Mouse (Mus musculus) neural tube, embryonic 14.5 days (tissue): ENCODE data around the gene Shld2. TPM values are rescaled to one million over a fixed set of nuclear protein-coding genes. Genes with fewer than 3 reads are reported as not detected.

Experiments used
- ATAC-seq: fragments of 200-750 bp; cut with Nextera tagmentation; 2 replicates; pipeline ENCODE4 v1.8.0; 2017; ENCODE audit warnings: low read depth, mild to moderate bottlenecking, moderate TSS enrichment, moderate library complexity
- H3K27ac ChIP-seq: fragments of 300-500 bp; sonication (generic); 2 replicates; pipeline ENCODE4 v1.5.1; 2014; ENCODE audit warnings: low read depth, mild to moderate bottlenecking, control low read depth, low read length, moderate library complexity, mixed read lengths
- H3K27me3 ChIP-seq: fragments of 300-500 bp; sonication (generic); 2 replicates; pipeline ENCODE4 v1.6.1; 2014; ENCODE audit warnings: low read length; ENCODE audit not compliant: control insufficient read depth, insufficient read depth
- H3K36me3 ChIP-seq: fragments of 300-500 bp; sonication (generic); 2 replicates; pipeline ENCODE4 v1.6.1; 2014; ENCODE audit warnings: low read length, mixed read lengths; ENCODE audit not compliant: control insufficient read depth, insufficient read depth
- H3K4me1 ChIP-seq: fragments of 300-500 bp; sonication (generic); 2 replicates; pipeline ENCODE4 v1.6.1; 2014; ENCODE audit warnings: low read length; ENCODE audit not compliant: control insufficient read depth, insufficient read depth
- H3K4me2 ChIP-seq: fragments of 300-500 bp; sonication (generic); 2 replicates; pipeline ENCODE4 v1.6.1; 2014; ENCODE audit warnings: mild to moderate bottlenecking, low read depth, low read length, control low read depth
- H3K4me3 ChIP-seq: fragments of 300-500 bp; sonication (generic); 2 replicates; pipeline ENCODE4 v1.5.1; 2014; ENCODE audit warnings: low read depth, low read length, control low read depth, mixed read lengths
- H3K9ac ChIP-seq: fragments of 300-500 bp; sonication (generic); replicated peaks from 2 replicates; pipeline ENCODE4 v1.6.1; 2014; ENCODE audit warnings: low read depth, mild to moderate bottlenecking, control low read depth, low read length, mixed read lengths
- H3K9me3 ChIP-seq: fragments of 300-500 bp; sonication (generic); 2 replicates; pipeline ENCODE4 v1.6.1; 2016; ENCODE audit warnings: low read length; ENCODE audit not compliant: control insufficient read depth
- WGBS: fragments of 180-500 bp; shearing (Covaris S2); extraction: QIAGEN DNeasy Blood & Tissue Kit; methylation state at CpG from one replicate; pipeline ENCODE4 v1.1.7; 2014; 5-methylcytosine and 5-hydroxymethylcytosine counted together
- polyA plus RNA-seq: library from polyadenylated mRNA; unstranded; fragments of >200 nt; fragmentation: Nextera tagmentation; extraction: Ambion mirVana; gene quantifications from 2 replicates; pipeline ENCODE4 v1.2.1, GENCODE M21; 2014

Shld2 gene
- polyA plus RNA-seq, 1 experiment from 2014 or later: 8.0 TPM

GRCm38 (mm10) chr14:34208651-34209050 lies 101.6 kb downstream of the Shld2 start:
- H3K36me3 ChIP-seq: no peaks in the 10 kb centered on the region
- H3K9me3 ChIP-seq: no peaks in the 10 kb centered on the region
- H3K27ac ChIP-seq: no peak overlapping the region
- H3K4me1 ChIP-seq: no peaks in the 10 kb centered on the region
- ATAC-seq: no peak
- no peak overlapping the region for H3K4me3 ChIP-seq
- no peak overlapping the region for H3K9ac ChIP-seq
- no peaks in the 10 kb centered on the region for H3K27me3 ChIP-seq
- WGBS: 47% methylated on average over 2 of the region's 2 CpGs
- no peak overlapping the region for H3K4me2 ChIP-seq

GRCm38 (mm10) chr14:34207996-34208395 lies 102.3 kb downstream of the Shld2 start:
- H3K27ac ChIP-seq: no peak overlapping the region
- no peak overlapping the region for H3K9ac ChIP-seq
- H3K27me3 ChIP-seq: no peaks in the 10 kb centered on the region
- no peaks in the 10 kb centered on the region for H3K4me1 ChIP-seq
- ATAC-seq: no peak
- H3K4me3 ChIP-seq: no peak overlapping the region
- no peak overlapping the region for H3K4me2 ChIP-seq
- H3K36me3 ChIP-seq: no peaks in the 10 kb centered on the region
- H3K9me3 ChIP-seq: no peaks in the 10 kb centered on the region
- WGBS: 84% methylated on average over 6 of the region's 6 CpGs

- no peaks in the 10 kb centered on the region for H3K9me3 ChIP-seq
- ATAC-seq: peak; percentile 76
- WGBS: under 1% methylated on average over 41 of the region's 52 CpGs
- H3K27me3 ChIP-seq: no peaks in the 10 kb centered on the region
- H3K4me3 ChIP-seq: peak within 1 kb of the TSS; percentile 69
- H3K4me1 ChIP-seq: 0 out of 2 replicates have a peak, but pooled peaks cover 3% of the 10 kb centered on the region
- peak within 1 kb of the TSS; percentile 68 for H3K9ac ChIP-seq
- peak within 1 kb of the TSS; percentile 75 for H3K4me2 ChIP-seq
- H3K36me3 ChIP-seq: no peaks in the 10 kb centered on the region
- peak within 1 kb of the TSS; percentile 55; the same call in 1 of the 2 replicates for H3K27ac ChIP-seq
These were observed 108.9 kb downstream of the Shld2 start, which contains the start of gene Gprin2 for GRCm38 (mm10) chr14:34201231-34202035. Gene Gprin2, minus strand, starts transcription at chr14:34201653.

GRCm38 (mm10) chr14:34200738-34201230 lies 109.5 kb downstream of the Shld2 start:
- Histone ChIP-seq H3K9ac (peak overlapping the region; percentile 68), H3K4me3 (peak overlapping the region; percentile 69), H3K27me3 (no peaks in the 10 kb centered on the region), H3K4me1 (0 out of 2 replicates have a peak, but pooled peaks cover 3% of the 10 kb centered on the region), H3K4me2 (peak overlapping the region; percentile 75), H3K36me3 (no peaks in the 10 kb centered on the region), H3K9me3 (no peaks in the 10 kb centered on the region), H3K27ac (peak overlapping the region; percentile 55; the same call in 1 of the 2 replicates)
- ATAC-seq: peak; percentile 89
- 2% methylated on average over 19 of the region's 19 CpGs for WGBS

- 0 out of 2 replicates have a peak, but pooled peaks cover 5% of the 10 kb centered on the region for H3K36me3 ChIP-seq
- no peak overlapping the region for H3K4me3 ChIP-seq
- ATAC-seq: no peak
- 64% methylated on average over 4 of the region's 4 CpGs for WGBS
- H3K9me3 ChIP-seq: no peaks in the 10 kb centered on the region
- H3K27me3 ChIP-seq: no peaks in the 10 kb centered on the region
- H3K9ac ChIP-seq: no peak overlapping the region
- 0 out of 2 replicates have a peak, but pooled peaks cover 3% of the 10 kb centered on the region for H3K4me1 ChIP-seq
- H3K4me2 ChIP-seq: no peak overlapping the region
- H3K27ac ChIP-seq: no peak overlapping the region
These were observed 113.6 kb downstream of the Shld2 start for GRCm38 (mm10) chr14:34196706-34197105.

GRCm38 (mm10) chr14:34195466-34195865 lies 114.8 kb downstream of the Shld2 start:
- Histone ChIP-seq H3K9me3 (no peaks in the 10 kb centered on the region), H3K4me1 (0 out of 2 replicates have a peak, but pooled peaks cover 3% of the 10 kb centered on the region), H3K36me3 (0 out of 2 replicates have a peak, but pooled peaks cover 5% of the 10 kb centered on the region), H3K9ac (no peak overlapping the region), H3K27ac (no peak overlapping the region), H3K27me3 (no peaks in the 10 kb centered on the region), H3K4me2 (no peak overlapping the region), H3K4me3 (no peak overlapping the region)
- ATAC-seq: no peak
- 90% methylated on average over 15 of the region's 15 CpGs for WGBS

GRCm38 (mm10) chr14:34193879-34194278 lies 116.4 kb downstream of the Shld2 start:
- H3K4me2 ChIP-seq: no peak overlapping the region
- no peak overlapping the region for H3K27ac ChIP-seq
- ATAC-seq: no peak
- no peaks in the 10 kb centered on the region for H3K9me3 ChIP-seq
- H3K9ac ChIP-seq: no peak overlapping the region
- 78% methylated on average over 4 of the region's 4 CpGs for WGBS
- no peak overlapping the region for H3K4me3 ChIP-seq
- 0 out of 2 replicates have a peak, but pooled peaks cover 5% of the 10 kb centered on the region for H3K36me3 ChIP-seq
- H3K4me1 ChIP-seq: no peaks in the 10 kb centered on the region
- no peaks in the 10 kb centered on the region for H3K27me3 ChIP-seq

GRCm38 (mm10) chr14:34190361-34190760 lies 119.9 kb downstream of the Shld2 start:
- Histone ChIP-seq H3K4me1 (no peaks in the 10 kb centered on the region), H3K4me3 (no peak overlapping the region), H3K4me2 (no peak overlapping the region), H3K27ac (no peak overlapping the region), H3K9ac (no peak overlapping the region), H3K27me3 (no peaks in the 10 kb centered on the region), H3K36me3 (0 out of 2 replicates have a peak, but pooled peaks cover 5% of the 10 kb centered on the region), H3K9me3 (no peaks in the 10 kb centered on the region)
- 76% methylated on average over 7 of the region's 7 CpGs for WGBS
- ATAC-seq: no peak

GRCm38 (mm10) chr14:34188629-34189028 lies 121.7 kb downstream of the Shld2 start:
- ATAC-seq: no peak

More at GRCm38 (mm10) chr14:34188629-34189028, 121.7 kb downstream of the Shld2 start:
- Histone ChIP-seq H3K27ac (no peak overlapping the region), H3K9ac (no peak overlapping the region), H3K4me2 (no peak overlapping the region), H3K36me3 (no peaks in the 10 kb centered on the region), H3K9me3 (no peaks in the 10 kb centered on the region), H3K4me1 (no peaks in the 10 kb centered on the region), H3K4me3 (no peak overlapping the region), H3K27me3 (no peaks in the 10 kb centered on the region)
- WGBS: 62% methylated on average over 5 of the region's 5 CpGs
